Mouse (Mus musculus): ENCODE data around the gene Tmem50a. TPM values are rescaled to one million over a fixed set of nuclear protein-coding genes. Genes with fewer than 3 reads are reported as not detected.

Tmem50a gene
- polyA plus RNA-seq, 1 experiment from 2014 or later = 155 TPM

GRCm38 (mm10) chr4:134851876-134852275, 62.9 kb downstream of the Tmem50a start:
- H3K9me3 ChIP-seq (ENCODE audit: control insufficient read depth, low read length) = no peaks in the 10 kb centered on the region
- no peaks in the 10 kb centered on the region for H3K27me3 ChIP-seq (replicated peaks; ENCODE audit: control insufficient read depth, insufficient read depth, low read length)
- H3K9ac ChIP-seq (ENCODE audit: low read depth, low read length) = peak overlapping the region; percentile 85
- no peak for ATAC-seq
- WGBS = 11% methylated on average over 14 of the region's 14 CpGs
- peak overlapping the region; percentile 93 for H3K4me3 ChIP-seq (ENCODE audit: low read length)
- H3K27ac ChIP-seq (ENCODE audit: low read length) = no peak overlapping the region
- H3K4me2 ChIP-seq (ENCODE audit: low read depth, low read length) = peak overlapping the region; percentile 86
- H3K4me1 ChIP-seq (ENCODE audit: control insufficient read depth, insufficient read depth, low read length) = peaks cover 13% of the 10 kb centered on the region
- H3K36me3 ChIP-seq (ENCODE audit: control insufficient read depth, insufficient read depth, low read length) = no peaks in the 10 kb centered on the region

DNA sequence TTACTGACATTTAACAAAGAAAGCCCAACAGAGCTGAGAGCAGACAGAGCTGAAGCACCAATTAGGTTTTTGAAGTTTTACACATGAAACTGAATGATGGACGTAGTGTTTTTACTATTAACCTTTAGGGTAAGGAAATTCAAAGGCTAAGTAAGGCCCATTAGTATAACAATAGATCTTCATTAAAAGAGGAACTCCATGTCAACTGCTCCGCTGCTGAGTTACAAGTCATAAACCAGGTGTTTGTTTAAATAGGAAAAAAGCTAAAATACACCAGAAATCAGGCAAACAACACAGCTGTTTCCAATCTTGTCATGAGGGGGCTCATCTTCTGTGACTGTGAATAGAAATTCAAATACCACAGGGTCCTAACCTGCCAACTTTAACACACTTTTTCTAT, 63.6 kb downstream of the Tmem50a start:
- WGBS = 69% methylated on average over 2 of the region's 2 CpGs
- H3K9me3 ChIP-seq (ENCODE audit: control insufficient read depth, low read length) = no peaks in the 10 kb centered on the region
- H3K4me1 ChIP-seq (ENCODE audit: control insufficient read depth, insufficient read depth, low read length) = peaks cover 13% of the 10 kb centered on the region
- peak overlapping the region; percentile 86; the same call in 1 of the 2 replicates for H3K4me2 ChIP-seq (ENCODE audit: low read depth, low read length)
- no peak overlapping the region for H3K27ac ChIP-seq (ENCODE audit: low read length)
- H3K36me3 ChIP-seq (ENCODE audit: control insufficient read depth, insufficient read depth, low read length) = no peaks in the 10 kb centered on the region
- no peak overlapping the region for H3K9ac ChIP-seq (ENCODE audit: low read depth, low read length)
- ATAC-seq = no peak
- H3K27me3 ChIP-seq (replicated peaks; ENCODE audit: control insufficient read depth, insufficient read depth, low read length) = no peaks in the 10 kb centered on the region
- H3K4me3 ChIP-seq (ENCODE audit: low read length) = peak overlapping the region; percentile 93; the same call in 1 of the 2 replicates

DNA sequence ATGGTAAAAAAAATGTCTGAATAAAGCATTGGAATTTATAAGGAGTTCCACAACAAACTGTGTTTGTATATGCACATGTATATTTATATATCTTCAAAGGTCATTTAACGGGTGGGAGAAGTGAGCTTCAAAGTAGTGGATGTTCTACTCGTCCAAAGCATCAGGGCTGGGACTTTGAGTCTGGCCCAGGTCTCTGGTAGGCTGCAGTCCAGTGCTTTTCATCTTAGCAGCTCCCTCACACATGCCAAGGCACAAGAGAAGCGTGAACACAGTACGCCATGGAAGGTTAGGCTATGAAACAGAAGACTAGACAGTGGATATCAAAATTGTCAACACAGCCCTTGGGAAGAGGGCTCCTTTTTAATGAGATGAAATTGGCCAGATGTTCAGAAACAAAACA, 64.3 kb downstream of the Tmem50a start:
- Histone ChIP-seq H3K4me3 (ENCODE audit: low read length) (no peak overlapping the region), H3K4me1 (ENCODE audit: control insufficient read depth, insufficient read depth, low read length) (peaks cover 13% of the 10 kb centered on the region), H3K27me3 (replicated peaks; ENCODE audit: control insufficient read depth, insufficient read depth, low read length) (no peaks in the 10 kb centered on the region), H3K4me2 (ENCODE audit: low read depth, low read length) (no peak overlapping the region), H3K9ac (ENCODE audit: low read depth, low read length) (no peak overlapping the region), H3K36me3 (ENCODE audit: control insufficient read depth, insufficient read depth, low read length) (no peaks in the 10 kb centered on the region), H3K9me3 (ENCODE audit: control insufficient read depth, low read length) (no peaks in the 10 kb centered on the region), H3K27ac (ENCODE audit: low read length) (no peak overlapping the region)
- no peak for ATAC-seq
- WGBS = 65% methylated on average over 4 of the region's 4 CpGs

Other genes with a start within 250 kb of the Tmem50a start
- 1.3 and 1.5 TPM in 2 replicates for gene Man1c1, start 210.7 kb downstream of the Tmem50a start, polyA plus RNA-seq (2015; fragmentation: Nextera tagmentation; extraction: Ambion mirVana)
- 19.0 and 19.6 TPM in 2 replicates for gene Ldlrap1, start 147.0 kb downstream of the Tmem50a start, polyA plus RNA-seq (2015; fragmentation: Nextera tagmentation; extraction: Ambion mirVana)
- 22.5 and 25.7 TPM in 2 replicates for gene Maco1, start 61.7 kb downstream of the Tmem50a start, polyA plus RNA-seq (2015; fragmentation: Nextera tagmentation; extraction: Ambion mirVana)
- gene Rhd, start 50.5 kb downstream of the Tmem50a start, polyA plus RNA-seq (2015; fragmentation: Nextera tagmentation; extraction: Ambion mirVana) = 3.6 and 10.1 TPM in 2 replicates
- gene Rsrp1, start 8.6 kb upstream of the Tmem50a start, polyA plus RNA-seq (2015; fragmentation: Nextera tagmentation; extraction: Ambion mirVana) = 462 and 467 TPM in 2 replicates
- gene Syf2, start 15.9 kb upstream of the Tmem50a start, polyA plus RNA-seq (2015; fragmentation: Nextera tagmentation; extraction: Ambion mirVana) = 62.6 and 65.0 TPM in 2 replicates
- gene Runx3, start 205.6 kb upstream of the Tmem50a start, polyA plus RNA-seq (2015; fragmentation: Nextera tagmentation; extraction: Ambion mirVana) = 0.31 and 0.33 TPM in 2 replicates

All from intestine, embryonic 16.5 days (tissue).